Mouse (Mus musculus) ES-Bruce4 (cell line): Measurements from ENCODE around the gene Cacna1d.

Source experiments
- CTCF ChIP-seq: IDR thresholded peaks from one replicate; pipeline ENCODE4 v1.8.1; 2011; ENCODE audit warnings: low read depth, low read length
- EP300 ChIP-seq: IDR thresholded peaks from 2 replicates; pipeline ENCODE4 v1.6.1; 2011; ENCODE audit warnings: low read depth, low read length; ENCODE audit not compliant: insufficient read depth
- POLR2A ChIP-seq: IDR thresholded peaks from one replicate; pipeline ENCODE4 v1.8.1; 2011; ENCODE audit warnings: low read length; ENCODE audit not compliant: insufficient read depth

DNA sequence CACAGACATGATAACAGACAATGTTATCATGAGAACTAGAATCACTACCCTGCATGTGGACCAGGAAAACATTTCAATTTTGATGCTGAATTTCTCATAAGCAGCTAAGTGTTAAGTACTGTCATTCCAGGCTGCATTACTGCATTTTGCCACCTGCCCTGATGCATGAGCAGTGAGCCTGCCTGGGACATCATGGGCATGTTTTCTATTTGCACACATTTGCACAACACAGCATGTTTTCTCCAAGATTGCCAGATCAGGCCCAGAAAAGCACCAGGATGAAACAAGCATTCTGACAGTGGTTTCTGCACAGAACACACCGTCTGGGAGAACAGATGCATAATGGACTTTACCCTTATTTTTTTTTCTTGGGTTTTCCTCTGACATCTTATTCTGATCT lies 294.3 kb downstream of the Cacna1d start:
- TF ChIP-seq CTCF (no peak), EP300 (no peak), POLR2A (no peak)
